23 mouse cellular contexts compared by ENCODE assay signal in genomic region chr1:162865493-162865830, GRCm38 (mm10). TPM values are rescaled to one million over a fixed set of nuclear protein-coding genes. Genes with fewer than 3 reads are reported as not detected.
DNase-seq lines count a peak whose midpoint lies in the region; ATAC-seq and TF ChIP-seq lines count a peak whose summit lies in the region.
"Had no signal": no experiment of that assay in that cellular context is flagged by ENCODE, and none has a peak within 500 bp of the region (broad histone marks: within the 10 kb centered on the region; RNA-seq: fewer than 3 reads in every experiment).

No protein-coding gene starts in this region.

- TF ChIP-seq CTCF in lung, adult 2 months (IDR thresholded peaks at IDR 0.05; ENCODE audit: insufficient read depth, low read length) = no peak
- TF ChIP-seq CTCF in liver, postnatal 0 days (IDR thresholded peaks at IDR 0.05; ENCODE audit: low read depth) = no peak

- no peaks in the 10 kb centered on the region for H3K9me3 ChIP-seq in kidney, embryonic 16.5 days (ENCODE audit: low read length)
- no peaks in the 10 kb centered on the region for H3K9me3 ChIP-seq in liver, postnatal 0 days (ENCODE audit: low read length)
- H3K9me3 ChIP-seq: forebrain, embryonic 15.5 days; heart, embryonic 13.5 days had no signal

- H3K27me3 ChIP-seq in kidney, embryonic 16.5 days (ENCODE audit: insufficient read depth, low read length) = no peaks in the 10 kb centered on the region
- H3K27me3 ChIP-seq in liver, postnatal 0 days (ENCODE audit: insufficient read depth, low read length) = no peaks in the 10 kb centered on the region
- H3K27me3 ChIP-seq: CH12.LX; forebrain, embryonic 15.5 days; heart, embryonic 13.5 days; hindbrain, embryonic 12.5 days had no signal

- H3K36me3 ChIP-seq in kidney, embryonic 16.5 days (ENCODE audit: insufficient read depth, low read length) = no peaks in the 10 kb centered on the region
- H3K36me3 ChIP-seq in liver, postnatal 0 days (replicated peaks; ENCODE audit: insufficient read depth, low read length) = no peaks in the 10 kb centered on the region
- H3K36me3 ChIP-seq: forebrain, embryonic 15.5 days; heart, embryonic 13.5 days; hindbrain, embryonic 12.5 days had no signal

- H3K27ac ChIP-seq in kidney, embryonic 16.5 days (ENCODE audit: low read length) = peak overlapping the region; percentile 46; the same call in 1 of the 2 replicates
- H3K27ac ChIP-seq in liver, postnatal 0 days (ENCODE audit: low read depth) = peak overlapping the region; percentile 85
- H3K27ac ChIP-seq: forebrain, embryonic 15.5 days; heart, embryonic 13.5 days; hindbrain, embryonic 12.5 days had no signal

- no peak overlapping the region for H3K4me3 ChIP-seq in kidney, embryonic 16.5 days (ENCODE audit: low read length)
- H3K4me3 ChIP-seq in lung, adult 2 months (replicated peaks; ENCODE audit: extremely low read depth, low read depth, low read length) = peak overlapping the region; percentile 78
- H3K4me3 ChIP-seq in liver, postnatal 0 days (ENCODE audit: low read depth, low read length) = peak overlapping the region; percentile 46
- H3K4me3 ChIP-seq: forebrain, embryonic 15.5 days; heart, embryonic 13.5 days; hindbrain, embryonic 12.5 days had no signal

- H3K4me1 ChIP-seq in kidney, embryonic 16.5 days (ENCODE audit: insufficient read depth, low read length) = peaks cover 14% of the 10 kb centered on the region; the same call in 1 of the 2 replicates
- peaks cover 9% of the 10 kb centered on the region for H3K4me1 ChIP-seq in lung, adult 2 months (ENCODE audit: control insufficient read depth, insufficient read depth, low read length)
- H3K4me1 ChIP-seq in liver, postnatal 0 days (ENCODE audit: insufficient read depth) = peaks cover 7% of the 10 kb centered on the region; the same call in 1 of the 2 replicates
- H3K4me1 ChIP-seq: forebrain, embryonic 15.5 days; heart, embryonic 13.5 days had no signal

- ATAC-seq in kidney, embryonic 16.5 days (ENCODE audit: low FRiP score, low TSS enrichment) = no peak
- ATAC-seq in liver, postnatal 0 days = no peak
- ATAC-seq: activated CD4-positive, CD25-positive, alpha-beta regulatory T cell, adult 4 months; forebrain, embryonic 15.5 days; hindbrain, embryonic 16.5 days; inflammation-experienced regulatory T-cells, adult 6 months; Patski had no signal

- H3K4me2 ChIP-seq in kidney, embryonic 16.5 days (replicated peaks; ENCODE audit: low read depth, low read length) = no peak overlapping the region
- H3K4me2 ChIP-seq in liver, postnatal 0 days (ENCODE audit: low read depth, low read length) = peak overlapping the region; percentile 56
- H3K4me2 ChIP-seq: forebrain, embryonic 15.5 days; heart, embryonic 13.5 days; hindbrain, embryonic 12.5 days had no signal

- TF ChIP-seq POLR2A in lung, adult 2 months (IDR thresholded peaks at IDR 0.05; ENCODE audit: borderline replicate concordance, extremely low read depth, low read depth, low read length) = no peak

- no peak overlapping the region for H3K9ac ChIP-seq in kidney, embryonic 16.5 days (replicated peaks; ENCODE audit: low read length)
- H3K9ac ChIP-seq in liver, postnatal 0 days (replicated peaks) = peak overlapping the region; percentile 51
- H3K9ac ChIP-seq: forebrain, embryonic 15.5 days; heart, embryonic 13.5 days; hindbrain, embryonic 12.5 days had no signal

- TF ChIP-seq EP300 in liver, postnatal 0 days (IDR thresholded peaks at IDR 0.05; ENCODE audit: low read depth) = no peak

- DNase-seq in heart, adult 11 months = peak; percentile 64
- no peak for DNase-seq in heart, adult 8-10 months (ENCODE audit: low spot score)
- no peak for DNase-seq in kidney, postnatal 4 days
- no peak for DNase-seq in lung, adult 2 months
- no peak for DNase-seq in lung, postnatal 36 days
- no peak for DNase-seq in liver, postnatal 0 days
- DNase-seq: adrenal gland, postnatal 14 days; cerebellum, adult 18-20 months; cerebellum, adult 9-11 months; gastrocnemius, postnatal 25 days; heart, postnatal 10 days; heart, postnatal 4 days had no signal

- WGBS in kidney, embryonic 16.5 days = 61% methylated on average over 3 of the region's 3 CpGs
- 43% methylated on average over 3 of the region's 3 CpGs for whole genome bisulfite sequencing in lung, adult 2 months
- WGBS in liver, postnatal 0 days (ENCODE audit: insufficient replicate concordance) = 34% methylated on average over 3 of the region's 3 CpGs

RNA-seq across cellular contexts. Expression of gene Fmo1, which starts 0.9 kb away (rescaled TPM):
- 10 to 100 TPM; 31.3 to 36.7 (median 35.1) TPM for total RNA-seq in heart, adult 8-10 months (2022)
- polyA plus RNA-seq in kidney, embryonic 16.5 days (2015; fragmentation: Nextera tagmentation; extraction: Ambion mirVana) = 62.7 and 65.9 TPM in 2 replicates
- 173 and 219 TPM in 2 replicates for polyA plus RNA-seq in lung, adult 2 months (2012; rRNA removed)
- polyA plus RNA-seq in liver, postnatal 0 days (2015; fragmentation: Nextera tagmentation; extraction: Ambion mirVana) = 49.7 and 51.5 TPM in 2 replicates
- total RNA-seq: CH12.LX had no signal

RNA-seq across cellular contexts. Expression of gene Fmo2, which starts 33.1 kb away (rescaled TPM):
- total RNA-seq in heart, adult 8-10 months (2022) = 10 to 100 TPM; 39.6 to 65.4 (median 54.4) TPM
- polyA plus RNA-seq in kidney, embryonic 16.5 days (2015; fragmentation: Nextera tagmentation; extraction: Ambion mirVana) = 6.5 and 9.3 TPM in 2 replicates
- 147 and 240 TPM in 2 replicates for polyA plus RNA-seq in lung, adult 2 months (2012; rRNA removed)
- 0.55 and 0.62 TPM in 2 replicates for polyA plus RNA-seq in liver, postnatal 0 days (2015; fragmentation: Nextera tagmentation; extraction: Ambion mirVana)
- total RNA-seq: CH12.LX; granulocyte monocyte progenitor cell, adult 5-6 weeks had no signal
- polyA plus RNA-seq: activated CD4-positive, CD25-positive, alpha-beta regulatory T cell, adult 4 months; embryonic facial prominence, embryonic 11.5 days; hindbrain, embryonic 12.5 days; inflammation-experienced regulatory T-cells, adult 6 months had no signal

RNA-seq across cellular contexts. Expression of gene Fmo4, which starts 51.7 kb away (rescaled TPM):
- not detected for total RNA-seq in heart, adult 8-10 months (2022)
- polyA plus RNA-seq in kidney, embryonic 16.5 days (2015; fragmentation: Nextera tagmentation; extraction: Ambion mirVana) = 1.7 and 2.1 TPM in 2 replicates
- polyA plus RNA-seq in lung, adult 2 months (2012; rRNA removed) = 1.7 and 2.4 TPM in 2 replicates
- polyA plus RNA-seq in liver, postnatal 0 days (2015; fragmentation: Nextera tagmentation; extraction: Ambion mirVana) = 5.2 and 6.0 TPM in 2 replicates
- total RNA-seq: CH12.LX; granulocyte monocyte progenitor cell, adult 5-6 weeks had no signal
- polyA plus RNA-seq: activated CD4-positive, CD25-positive, alpha-beta regulatory T cell, adult 4 months; inflammation-experienced regulatory T-cells, adult 6 months had no signal

Comparison
In these comparisons a context has a peak if more than half of its experiments do, and no peak if none do; other contexts are left out.
1. RNA of gene Fmo2, which starts 33.1 kb away (polyA plus RNA-seq): 147 to 240 TPM in lung, adult 2 months; 6.5 to 9.3 TPM in kidney, embryonic 16.5 days and 0.55 to 0.62 TPM in liver, postnatal 0 days; every median in the first group is over 10 times any median in the second.